Mouse (Mus musculus): ENCODE measurements around the gene Zkscan3.
"Not testable (repeated sequence)": the region's sequence is repeated elsewhere in the genome, so short reads cannot be mapped to it uniquely, and the experiment has no call there.

Zkscan3 gene

GRCm38 (mm10) chr13:21396048-21396447, 6.5 kb downstream of the Zkscan3 start:
- not testable (repeated sequence) for DNase-seq (ENCODE audit: low read depth)

- no peak for DNase-seq (ENCODE audit: low read depth)
Measured at GRCm38 (mm10) chr13:21395623-21396022, 6.9 kb downstream of the Zkscan3 start.

- DNase-seq (ENCODE audit: low read depth) = no peak
Measured at GRCm38 (mm10) chr13:21395211-21395610, 7.3 kb downstream of the Zkscan3 start.

- DNase-seq (ENCODE audit: low read depth) = no peak
Measured at GRCm38 (mm10) chr13:21377773-21378172, 24.8 kb downstream of the Zkscan3 start.

- DNase-seq (ENCODE audit: low read depth) = no peak
Measured at GRCm38 (mm10) chr13:21372700-21373099, 29.9 kb downstream of the Zkscan3 start.

GRCm38 (mm10) chr13:21366635-21367034, 35.9 kb downstream of the Zkscan3 start:
- DNase-seq (ENCODE audit: low read depth) = no peak

GRCm38 (mm10) chr13:21363719-21364118, 38.8 kb downstream of the Zkscan3 start:
- no peak for DNase-seq (ENCODE audit: low read depth)

- DNase-seq (ENCODE audit: low read depth) = peak; percentile 88
Measured at GRCm38 (mm10) chr13:21362621-21363248, 39.8 kb downstream of the Zkscan3 start, which contains the start of gene Zscan12. TSS of gene Zscan12 (plus strand) at chr13:21362820.

GRCm38 (mm10) chr13:21350593-21350992, 52.0 kb downstream of the Zkscan3 start:
- DNase-seq (ENCODE audit: low read depth) = no peak

GRCm38 (mm10) chr13:21346610-21347009, 55.9 kb downstream of the Zkscan3 start, which contains the start of gene Olfr1367:
TSS of gene Olfr1367 (plus strand) at chr13:21346910.
- DNase-seq (ENCODE audit: low read depth) = no peak

Measured in c-Kit-positive CD71-positive TER-119-negative erythroid progenitor cells, embryonic 14.5 days (primary cell).